Mouse (Mus musculus): ENCODE data around the gene Nptxr.
"Not testable (repeated sequence)": the region's sequence is repeated elsewhere in the genome, so short reads cannot be mapped to it uniquely, and the experiment has no call there.

Gene Nptxr

DNA sequence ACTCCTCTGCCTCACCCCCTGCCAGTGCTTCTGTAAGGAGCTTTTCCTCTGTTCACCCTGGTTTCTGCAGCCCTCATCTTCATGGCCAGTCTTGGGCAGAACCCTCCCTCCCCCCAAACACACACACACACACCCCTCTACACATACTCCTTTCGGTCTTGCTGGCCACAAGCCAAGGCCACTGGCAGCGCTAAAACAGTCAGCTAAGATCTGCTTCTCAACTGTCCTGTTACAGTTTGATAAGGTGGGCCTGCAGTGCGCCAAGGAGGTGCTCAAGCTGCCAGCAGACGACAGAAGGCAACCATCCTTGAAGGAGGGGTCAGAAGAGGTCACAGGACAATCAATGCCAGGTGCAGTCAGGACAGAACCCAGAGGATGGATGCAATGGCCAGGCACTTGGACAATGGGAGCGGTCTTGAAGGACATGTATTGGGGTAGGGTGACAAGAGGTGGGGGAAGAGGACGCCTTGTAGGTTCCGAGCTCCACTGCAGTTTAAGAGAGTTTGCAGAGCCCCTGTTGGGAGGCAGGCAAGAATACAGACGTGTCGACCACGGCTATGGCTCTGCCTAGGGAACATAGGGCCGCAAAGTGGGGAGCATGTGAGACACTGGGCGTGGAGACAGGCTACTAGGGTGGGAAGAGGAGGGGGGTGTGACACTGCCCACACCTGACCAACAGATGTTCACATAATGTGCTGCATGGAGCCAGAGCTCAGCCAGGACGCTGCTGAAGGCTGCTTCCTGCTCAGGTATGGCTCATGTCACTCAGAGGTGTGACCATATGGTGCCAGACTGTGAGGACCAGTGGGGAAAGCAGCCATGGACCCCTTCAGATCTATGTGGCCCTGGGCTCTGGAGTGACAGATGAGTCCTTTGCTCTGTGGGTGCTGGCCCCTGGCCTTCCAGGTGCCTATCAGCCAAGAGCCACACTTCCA lies 18.0 kb upstream of the Nptxr start:
- DNase-seq: peak; percentile 31

DNA sequence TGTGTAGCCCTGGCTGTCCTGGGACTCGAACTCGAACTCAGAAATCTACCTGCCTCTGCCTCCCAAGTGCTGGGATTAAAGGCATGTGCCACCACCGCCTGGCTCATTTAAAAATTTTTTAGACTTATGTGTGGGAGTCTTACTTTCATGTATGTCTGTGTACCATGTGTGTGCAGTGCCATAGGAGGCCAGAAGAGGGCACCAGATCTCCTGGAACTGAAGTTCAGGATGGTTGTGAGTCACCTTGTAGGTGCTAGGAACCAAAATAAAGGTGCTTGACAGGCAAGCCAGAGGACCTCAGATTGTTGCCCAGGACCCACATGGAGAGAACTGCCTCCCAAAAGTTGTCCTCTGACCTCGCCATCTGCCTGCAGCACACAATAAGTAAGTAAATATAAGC lies 13.8 kb upstream of the Nptxr start:
- no peak for DNase-seq

DNA sequence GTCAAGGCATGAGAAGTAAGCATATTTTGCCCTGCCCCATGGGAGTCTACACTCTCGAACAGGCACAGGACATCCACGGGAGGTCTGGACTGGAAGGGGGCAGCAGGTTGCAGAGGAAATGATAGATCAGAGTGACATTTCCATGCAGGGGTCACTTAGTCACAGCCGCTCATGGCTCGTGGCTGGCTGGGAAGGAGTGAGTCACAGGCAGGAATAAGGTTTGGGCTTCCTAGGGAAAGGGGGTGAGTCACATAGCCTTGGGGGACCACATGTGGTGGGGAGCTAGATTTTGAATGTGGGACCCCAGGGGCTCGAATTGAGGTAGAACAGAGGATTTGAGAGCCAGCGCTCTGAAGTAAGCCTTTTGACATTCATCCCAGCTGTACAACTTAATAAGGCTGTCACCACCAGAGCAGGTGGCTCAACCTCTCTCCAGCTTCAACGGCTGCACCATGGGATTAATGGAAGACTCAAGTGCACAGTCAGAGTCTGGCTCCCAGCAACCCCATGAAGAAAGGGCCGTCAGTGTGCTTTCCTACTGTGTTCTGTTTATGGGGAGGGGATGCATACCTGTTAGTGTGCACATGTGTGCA lies 9.2 kb upstream of the Nptxr start:
- no peak for DNase-seq

DNA sequence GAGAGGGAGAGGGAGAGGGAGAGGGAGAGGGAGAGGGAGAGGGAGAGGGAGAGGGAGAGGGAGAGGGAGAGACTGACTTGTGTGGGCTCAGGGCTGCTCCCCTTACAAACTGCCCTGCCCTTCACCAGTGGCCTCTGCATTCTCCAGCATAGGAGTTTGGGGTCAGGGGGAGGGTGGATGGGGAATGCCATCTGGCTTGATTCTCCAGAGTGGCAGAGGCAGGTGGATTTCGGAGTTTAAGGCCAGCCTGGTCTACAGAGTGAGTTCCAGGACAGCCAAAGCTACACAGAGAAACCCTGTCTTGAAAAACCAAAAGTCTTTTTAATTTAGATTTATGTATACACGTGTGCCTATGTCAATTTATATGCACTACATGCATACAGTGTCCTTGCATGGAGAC lies 8.3 kb upstream of the Nptxr start:
- DNase-seq: not testable (repeated sequence)

DNA sequence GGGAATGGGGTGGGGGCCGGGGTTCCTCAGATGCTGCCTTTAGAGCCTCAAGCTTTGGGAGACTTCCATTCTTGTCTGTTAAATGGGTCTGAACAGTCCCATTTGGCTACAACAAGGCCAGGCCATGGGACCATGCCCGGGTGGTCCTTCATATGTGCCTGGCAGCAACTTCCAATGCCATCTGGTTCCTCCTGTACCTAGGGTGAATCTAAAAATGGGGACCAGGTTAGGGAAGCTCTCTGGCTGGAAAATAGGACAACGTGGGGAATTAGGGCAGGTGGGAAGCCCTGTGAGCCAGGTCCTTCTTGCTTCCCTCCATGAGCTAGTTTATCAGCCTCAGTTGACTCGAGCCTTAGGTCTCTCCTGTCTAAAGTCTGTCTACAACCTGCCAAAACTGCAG lies 6.4 kb upstream of the Nptxr start:
- peak; percentile 37 for DNase-seq

DNA sequence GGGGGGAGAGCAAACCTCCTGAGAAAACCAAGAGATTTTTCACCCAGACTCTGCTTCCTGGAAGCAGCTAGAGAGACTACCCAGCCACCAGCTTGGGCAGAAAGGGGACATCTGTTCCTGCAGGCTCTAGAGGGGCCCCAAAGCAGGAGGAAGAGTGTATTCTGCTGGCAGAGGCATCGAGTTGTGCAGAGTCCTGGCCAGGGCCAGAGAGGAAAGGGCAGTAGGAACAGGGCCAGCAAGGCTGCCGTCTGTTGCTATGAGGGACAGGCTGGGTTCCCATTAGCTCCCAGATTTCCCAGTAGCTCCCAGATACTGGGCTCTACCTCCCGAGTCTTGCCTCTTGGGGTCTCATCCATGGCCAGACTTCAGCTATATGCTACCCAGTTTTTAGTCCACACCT lies 5.5 kb upstream of the Nptxr start:
- DNase-seq: peak; percentile 85

DNA sequence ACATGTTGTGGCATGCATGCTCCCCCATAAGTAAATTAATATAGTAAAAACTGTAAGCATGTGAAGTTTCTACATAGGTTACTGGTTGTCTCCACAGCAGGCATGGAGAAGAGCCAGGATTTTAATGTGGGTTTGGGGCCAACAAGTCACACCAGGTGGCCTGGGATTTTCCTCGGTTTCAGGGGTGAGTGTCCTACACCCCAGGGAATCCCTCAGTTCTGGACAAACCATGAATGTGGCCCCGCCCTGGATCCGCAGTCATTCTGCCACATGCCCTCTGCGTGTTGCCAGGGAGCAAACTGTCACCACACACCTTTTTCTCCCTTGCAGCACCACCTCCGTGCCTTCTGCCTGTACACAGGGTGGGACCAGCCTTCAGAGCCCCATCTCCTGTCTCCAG lies 4.1 kb upstream of the Nptxr start:
- DNase-seq: no peak

DNA sequence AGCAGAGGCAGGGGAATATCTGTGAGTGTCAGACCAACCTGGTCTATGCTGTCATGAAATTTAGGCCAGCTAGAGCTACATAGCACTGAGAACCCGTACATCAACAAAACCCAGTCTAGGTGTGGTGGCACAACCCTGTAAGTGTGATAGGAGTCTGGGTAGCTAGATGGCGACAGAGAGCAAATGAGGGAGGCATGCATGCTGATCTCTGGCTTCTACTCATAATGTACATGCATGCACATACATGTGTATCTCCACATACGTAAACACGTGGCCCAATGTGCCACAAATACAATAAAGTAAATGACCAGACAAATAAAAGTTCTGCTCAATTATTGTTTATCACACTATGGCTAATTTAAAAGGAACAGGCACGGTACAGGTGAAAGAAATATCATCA lies 3.5 kb upstream of the Nptxr start:
- no peak for DNase-seq

DNA sequence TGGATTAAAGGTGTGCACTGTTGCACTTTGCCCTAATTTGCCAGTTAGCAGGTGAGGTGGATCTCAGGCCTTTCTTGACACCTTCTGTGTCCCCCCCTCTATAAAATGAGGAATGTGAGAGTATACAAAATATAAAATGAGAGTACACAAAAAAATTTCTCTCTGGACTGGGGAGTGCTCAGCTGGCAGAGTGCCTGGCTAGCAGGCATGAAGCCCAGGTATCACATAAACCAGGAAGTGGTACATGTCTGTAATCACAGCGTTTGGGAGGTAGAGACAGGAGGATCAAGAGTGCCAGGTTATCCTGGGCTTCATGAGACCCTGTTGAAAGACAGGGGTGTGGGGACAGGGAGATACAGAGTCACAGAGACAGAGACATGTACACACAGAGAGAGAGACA lies 2.5 kb upstream of the Nptxr start:
- no peak for DNase-seq

DNA sequence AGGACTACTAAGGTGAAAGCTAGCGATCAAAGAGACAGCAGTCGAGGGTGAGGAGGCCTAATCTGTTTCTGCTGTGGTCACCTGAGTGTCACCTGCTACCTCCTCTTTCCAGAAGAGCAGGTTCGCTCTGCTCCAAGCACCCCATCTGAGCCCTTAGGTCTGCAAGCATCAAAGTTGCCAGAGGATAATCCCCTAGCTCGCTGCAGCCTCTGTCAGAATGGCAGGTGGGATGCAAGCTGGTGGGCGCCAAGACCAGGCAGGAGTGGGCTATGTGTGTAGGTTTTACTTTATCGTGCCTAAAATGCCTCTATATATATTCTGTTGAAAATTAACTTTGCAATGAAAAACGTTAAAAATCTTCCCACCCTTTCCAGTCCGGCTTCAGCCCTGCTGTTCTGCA lies 680 bp upstream of the Nptxr start:
- no peak for DNase-seq

DNA sequence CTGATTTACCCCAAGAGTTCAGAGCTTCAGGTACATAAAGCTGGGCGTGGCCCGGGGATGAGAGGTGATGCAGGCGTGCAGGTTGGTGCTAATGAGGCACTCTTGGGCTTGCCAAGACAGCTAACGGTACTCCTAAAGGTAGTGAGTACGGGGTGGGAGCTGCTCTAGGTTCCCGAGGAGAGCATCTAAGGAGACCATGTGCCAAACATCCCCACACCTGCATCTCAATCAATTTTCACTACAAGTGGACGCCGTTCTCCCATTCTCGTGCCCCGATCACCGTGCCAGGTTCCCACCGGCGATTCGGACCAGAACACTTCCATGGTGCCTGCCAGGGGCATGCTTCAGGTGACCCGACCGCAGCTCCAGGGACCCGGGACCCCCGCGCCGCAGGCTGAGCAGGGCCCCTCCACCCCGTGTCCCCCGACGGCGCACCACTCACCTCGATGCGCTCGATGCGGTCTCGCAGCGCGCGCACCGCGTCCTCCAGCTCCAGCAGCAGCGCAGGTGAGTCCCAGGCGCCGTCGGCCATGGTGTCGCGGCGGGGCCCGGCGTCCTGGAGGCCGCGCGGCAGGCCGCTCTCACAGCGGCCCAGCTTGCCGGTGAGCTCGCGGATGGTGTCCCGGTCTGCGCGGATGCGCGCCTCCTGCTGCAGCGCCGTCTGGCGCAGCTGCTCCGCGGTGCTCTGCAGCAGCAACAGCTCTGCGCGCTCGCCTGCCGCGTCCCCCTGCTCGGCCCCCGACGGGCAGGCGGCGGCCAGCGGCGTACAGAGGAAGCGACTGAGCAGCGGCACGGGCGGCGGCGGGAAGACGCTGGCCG lies 824 bp downstream of the Nptxr start:
- no peak for DNase-seq

DNA sequence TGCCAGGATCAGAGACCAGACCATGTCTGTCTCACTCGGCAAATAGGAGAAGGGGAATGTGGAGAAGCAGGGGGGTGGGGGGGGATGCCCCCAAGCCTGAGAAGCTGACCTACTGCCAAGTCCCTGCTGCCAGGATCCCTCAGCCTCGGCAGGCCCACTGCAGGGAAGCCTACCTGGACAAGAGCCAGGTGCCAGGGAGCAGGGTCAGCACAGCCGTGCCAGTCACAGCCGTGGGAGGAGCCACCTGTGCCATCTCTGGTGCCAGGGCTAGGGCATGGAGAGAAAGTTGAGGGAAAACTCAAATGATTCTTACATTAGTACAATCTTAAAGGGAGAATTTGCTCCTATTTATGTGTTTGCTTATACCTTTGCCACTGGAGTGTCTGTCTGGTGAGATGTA lies 2.3 kb downstream of the Nptxr start:
- peak; percentile 71 for DNase-seq

DNA sequence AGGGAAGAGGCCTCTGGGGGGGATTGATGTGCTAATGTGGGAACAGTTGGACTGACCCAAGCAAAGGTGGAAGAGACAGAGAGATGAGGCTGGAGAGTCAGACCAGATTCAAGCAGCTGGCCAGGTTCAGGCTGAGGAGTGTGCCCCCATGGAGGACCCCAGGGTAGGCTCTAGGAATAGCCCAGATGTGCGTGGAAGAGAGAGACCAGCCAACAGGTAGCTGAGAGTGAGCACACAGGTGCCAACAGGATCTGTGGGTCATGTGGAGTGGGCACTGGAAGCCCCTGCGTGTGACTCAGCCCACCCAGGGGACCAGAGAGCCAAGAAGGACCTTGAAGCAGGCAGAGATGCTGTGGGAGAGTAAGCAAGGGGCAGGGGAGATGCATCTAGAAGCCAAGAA lies 2.9 kb downstream of the Nptxr start:
- no peak for DNase-seq

DNA sequence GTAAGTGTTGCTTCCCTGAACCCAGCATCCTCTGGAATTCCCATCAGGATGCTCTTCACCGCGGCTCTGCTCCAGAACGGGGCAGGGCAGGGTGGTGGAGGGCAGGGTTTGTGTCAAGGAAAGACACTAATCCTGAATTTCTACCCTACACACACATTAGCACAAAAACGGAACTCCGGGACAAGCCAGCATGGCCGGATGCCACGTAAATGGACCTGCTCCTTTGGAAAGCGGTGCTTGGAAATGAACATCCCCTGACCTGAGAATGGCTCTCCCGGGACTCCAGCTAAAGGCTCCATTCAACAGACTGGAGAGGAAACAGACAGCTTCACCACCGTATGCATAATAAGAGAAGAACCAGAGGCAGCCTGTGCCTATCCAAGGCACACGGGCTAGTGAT lies 3.9 kb downstream of the Nptxr start:
- DNase-seq: peak; percentile 38

DNA sequence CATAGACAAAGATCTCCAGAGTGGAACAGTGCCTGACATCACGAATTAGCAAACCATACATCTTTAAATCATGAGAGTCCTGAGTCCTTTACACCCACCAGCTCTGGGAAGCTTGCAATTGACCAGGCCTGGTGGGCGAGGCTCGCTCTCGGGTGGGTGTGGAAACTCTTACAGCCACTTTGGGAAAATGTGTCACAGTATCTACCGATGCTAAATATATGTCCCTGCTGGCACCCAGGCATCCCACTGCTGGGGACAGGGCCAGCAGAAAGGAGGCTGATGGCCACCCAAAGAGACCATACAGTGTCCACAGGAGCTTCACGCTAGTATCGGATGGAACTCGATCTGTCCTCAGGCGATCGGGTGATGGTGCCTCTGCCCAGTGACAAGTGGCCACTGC lies 6.0 kb downstream of the Nptxr start:
- DNase-seq: no peak

DNA sequence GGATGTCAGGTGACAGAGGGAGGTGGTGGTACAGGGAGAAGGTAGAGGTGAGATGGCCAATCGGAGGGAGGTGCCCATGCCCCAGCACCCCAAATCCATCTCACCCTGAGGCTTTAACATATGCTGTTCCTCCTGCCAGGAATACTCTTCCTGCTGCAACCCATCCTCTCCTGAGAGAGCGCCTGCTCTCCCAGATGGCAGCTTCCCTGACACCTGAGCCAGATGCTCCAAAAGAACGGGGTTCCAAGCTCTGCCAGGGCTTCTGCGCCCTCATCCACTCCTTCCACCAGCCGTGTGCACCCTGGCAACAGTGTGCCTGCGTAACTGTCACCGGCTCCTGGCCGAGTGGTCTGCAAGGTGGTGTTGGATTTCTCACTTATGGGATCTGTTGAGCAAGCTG lies 6.9 kb downstream of the Nptxr start:
- peak; percentile 37 for DNase-seq

DNA sequence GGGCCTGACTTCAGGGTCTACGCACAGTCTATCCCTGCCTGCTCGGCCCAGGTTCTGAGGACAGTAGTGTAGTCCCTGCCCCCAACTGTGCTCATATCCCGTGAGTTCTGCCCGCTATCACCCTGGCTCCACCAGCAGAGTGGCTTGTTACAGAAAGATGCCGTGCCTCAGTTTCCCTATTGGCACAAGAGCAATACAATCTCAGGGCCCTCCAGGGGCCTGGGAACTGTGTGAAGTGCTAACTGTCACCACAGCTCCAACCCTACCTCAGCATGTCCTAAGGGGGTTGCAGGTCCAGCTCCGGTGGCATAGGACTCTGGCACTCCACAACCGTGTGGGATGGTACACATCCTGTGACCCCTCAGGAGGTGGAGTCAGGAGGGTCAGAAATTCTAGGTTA lies 7.5 kb downstream of the Nptxr start:
- DNase-seq: no peak

DNA sequence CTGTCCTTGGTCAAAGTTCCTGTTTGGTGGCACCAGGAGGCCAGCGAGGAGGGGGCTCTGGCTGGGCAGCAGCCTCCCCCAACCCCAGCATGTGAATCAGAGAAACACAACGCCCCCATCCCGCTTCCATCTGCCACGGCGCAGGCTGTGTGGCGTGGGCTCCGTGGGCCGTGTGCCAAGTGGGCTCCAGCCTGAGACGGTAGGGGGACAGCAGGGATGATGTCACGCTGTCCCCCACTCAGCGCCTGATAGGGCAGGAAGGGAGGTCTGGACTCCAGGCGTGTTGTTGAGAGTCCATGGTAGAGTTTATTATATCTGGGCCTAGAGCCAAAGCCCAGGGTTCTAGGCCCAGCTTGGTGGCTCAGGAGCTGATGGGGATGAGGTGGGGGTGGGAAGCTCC lies 8.3 kb downstream of the Nptxr start:
- DNase-seq: no peak

DNA sequence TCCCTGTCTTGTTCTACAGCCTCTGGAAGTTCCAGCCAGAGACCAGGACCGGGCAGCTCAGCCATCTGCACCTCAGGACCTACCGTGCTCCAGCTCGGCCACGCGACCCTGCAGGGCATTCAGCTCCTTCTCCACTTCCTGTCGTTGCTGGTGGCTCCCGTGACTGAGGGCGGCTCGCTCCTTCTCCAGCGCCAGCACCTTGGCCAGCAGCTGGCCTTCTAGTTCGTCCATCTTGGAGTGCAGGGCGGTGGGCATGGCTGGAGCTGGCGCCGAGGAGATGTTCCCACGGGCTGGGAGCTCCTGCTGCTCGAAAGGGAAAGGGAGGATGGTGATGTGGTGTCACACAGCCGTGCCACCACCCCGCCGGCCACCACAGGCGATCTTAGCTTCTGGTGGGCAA lies 10.4 kb downstream of the Nptxr start:
- DNase-seq: no peak

DNA sequence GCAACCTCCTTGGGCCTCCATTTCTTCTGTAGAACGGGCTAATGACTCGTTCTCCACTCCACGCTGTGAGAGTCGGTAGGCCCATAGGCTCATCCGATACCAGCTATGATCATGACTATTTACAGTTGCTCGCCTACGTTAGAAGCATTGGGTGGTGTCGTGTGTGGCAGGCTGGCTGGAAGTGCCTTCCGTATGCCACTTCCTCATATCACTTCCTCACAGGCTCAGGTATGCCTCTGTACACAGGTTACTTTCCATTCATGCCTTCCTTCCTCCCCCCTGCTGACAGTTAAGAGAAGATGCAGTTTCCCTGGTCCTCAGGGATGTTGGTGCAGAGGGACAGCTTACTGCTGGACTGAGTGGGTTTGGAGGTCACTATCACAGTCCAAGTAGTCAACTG lies 11.5 kb downstream of the Nptxr start:
- DNase-seq: no peak

DNA sequence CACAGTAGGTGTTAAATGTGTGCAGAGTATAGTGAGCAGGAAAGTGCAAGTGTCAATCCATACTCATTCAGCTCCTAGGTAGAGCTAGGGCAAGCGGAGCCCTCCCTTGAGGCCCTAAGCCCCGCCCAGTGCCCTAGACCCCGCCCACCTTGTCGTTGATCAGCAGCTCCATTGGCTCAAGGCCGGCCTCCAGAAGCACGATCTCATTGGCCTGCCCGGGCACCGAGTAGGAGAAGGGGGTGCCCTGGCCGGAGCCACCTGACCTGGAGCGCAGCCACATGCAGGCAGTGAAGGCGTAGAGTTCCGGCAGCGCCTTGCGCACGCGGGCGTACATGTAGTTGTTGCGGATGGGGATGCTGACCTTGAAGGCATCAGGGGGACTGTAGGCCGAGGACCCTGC lies 12.1 kb downstream of the Nptxr start:
- DNase-seq: peak; percentile 53

DNA sequence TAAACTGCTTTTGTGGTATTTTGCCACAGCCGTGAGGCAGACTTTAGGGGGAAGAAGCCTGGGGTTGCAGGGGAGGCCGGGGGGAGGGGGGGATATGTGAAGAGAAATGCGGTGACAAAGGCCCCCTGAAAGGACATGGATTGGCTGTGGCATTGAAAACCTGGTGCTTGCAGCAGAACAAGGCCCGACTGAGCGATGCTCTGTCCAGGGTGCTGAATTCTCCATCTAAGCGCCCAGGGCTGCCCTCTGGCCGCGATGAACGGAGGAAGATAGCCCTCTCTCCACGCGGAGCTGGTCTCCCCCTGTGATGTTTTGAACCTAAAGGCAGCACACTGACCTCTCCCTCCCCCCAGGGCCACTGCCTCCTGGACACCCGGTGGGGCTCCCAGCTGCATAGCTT lies 13.1 kb downstream of the Nptxr start:
- DNase-seq: no peak

DNA sequence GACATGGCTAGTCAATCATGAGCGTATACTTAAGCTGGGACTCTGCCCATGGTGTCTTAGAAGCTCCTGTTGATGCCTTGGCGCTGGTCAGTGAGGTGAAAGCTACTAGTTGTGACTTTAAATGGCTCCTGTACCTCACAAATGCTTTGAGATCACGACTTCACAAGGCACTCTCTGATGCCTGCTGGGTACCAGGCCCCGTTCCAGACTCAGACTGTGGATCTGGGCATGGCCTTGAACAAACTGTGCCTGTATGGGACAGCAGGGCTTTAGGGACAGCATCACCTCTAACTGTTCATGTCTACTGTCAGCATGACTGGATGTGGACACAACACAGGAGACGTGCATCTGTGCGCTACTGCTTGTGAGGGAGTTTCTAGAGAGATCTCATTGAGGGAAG lies 13.7 kb downstream of the Nptxr start:
- peak; percentile 53 for DNase-seq

DNA sequence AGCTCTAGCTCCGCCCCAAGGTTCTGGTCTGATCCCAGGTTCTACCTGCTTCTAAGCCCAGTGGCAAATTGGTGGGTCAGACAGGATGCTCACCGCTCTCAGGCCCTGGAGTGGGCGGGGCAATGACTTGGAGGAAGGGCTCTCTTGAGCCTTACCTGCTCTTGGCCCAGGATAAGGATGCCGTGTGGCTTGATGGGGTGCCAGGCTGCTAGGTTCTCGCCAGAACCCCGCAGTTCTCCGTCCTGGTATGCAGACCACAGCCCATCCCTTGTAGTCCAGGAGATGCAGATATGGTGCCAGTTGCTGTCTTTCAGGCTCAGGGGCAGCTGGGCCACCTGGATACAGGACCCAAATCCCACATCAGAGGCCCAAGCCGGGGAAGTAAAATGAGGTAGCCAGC lies 14.5 kb downstream of the Nptxr start:
- DNase-seq: peak; percentile 56
